Mouse (Mus musculus) embryonic facial prominence, embryonic 13.5 days (tissue): ENCODE measurements around the gene Ralgds. TPM values are rescaled to one million over a fixed set of nuclear protein-coding genes. Genes with fewer than 3 reads are reported as not detected.

ENCODE experiments used
- ATAC-seq: fragments of 200-750 bp; cut with Nextera tagmentation; 2 replicates; pipeline ENCODE4 v1.8.0; 2017; ENCODE audit warnings: low read depth; ENCODE audit not compliant: insufficient number of reproducible peaks, insufficient read depth, low FRiP score, low TSS enrichment
- H3K27ac ChIP-seq: fragments of 300-500 bp; sonication (generic); 2 replicates; pipeline ENCODE4 v1.5.1; 2015; ENCODE audit warnings: moderate library complexity, mild to moderate bottlenecking, inconsistent platforms
- H3K27me3 ChIP-seq: fragments of 300-500 bp; sonication (generic); 2 replicates; pipeline ENCODE4 v1.6.1; 2015; ENCODE audit warnings: mild to moderate bottlenecking, inconsistent platforms
- H3K36me3 ChIP-seq: fragments of 300-500 bp; sonication (generic); 2 replicates; pipeline ENCODE4 v1.6.1; 2015; ENCODE audit warnings: mild to moderate bottlenecking, inconsistent platforms
- H3K4me1 ChIP-seq: fragments of 300-500 bp; sonication (generic); 2 replicates; pipeline ENCODE4 v1.6.1; 2015; ENCODE audit warnings: inconsistent platforms
- H3K4me2 ChIP-seq: fragments of 300-500 bp; sonication (generic); 2 replicates; pipeline ENCODE4 v1.6.1; 2015; ENCODE audit warnings: moderate library complexity, mild to moderate bottlenecking, inconsistent platforms
- H3K4me3 ChIP-seq: fragments of 300-500 bp; sonication (generic); 2 replicates; pipeline ENCODE4 v1.5.1; 2015; ENCODE audit warnings: mild to moderate bottlenecking, inconsistent platforms
- H3K9ac ChIP-seq: fragments of 300-500 bp; sonication (generic); 2 replicates; pipeline ENCODE4 v1.6.1; 2015; ENCODE audit warnings: mild to moderate bottlenecking, inconsistent platforms
- H3K9me3 ChIP-seq: fragments of 300-500 bp; sonication (generic); 2 replicates; pipeline ENCODE4 v1.6.1; 2016; ENCODE audit warnings: inconsistent platforms
- WGBS: fragments of 180-500 bp; shearing (Covaris S2); methylation state at CpG from one replicate; pipeline ENCODE4 v1.1.7; 2015; ENCODE audit warnings: mixed read lengths; 5-methylcytosine and 5-hydroxymethylcytosine counted together
- polyA plus RNA-seq: library from polyadenylated mRNA; unstranded; fragments of >200 nt; fragmentation: Nextera tagmentation; extraction: Ambion mirVana; gene quantifications from 2 replicates; pipeline ENCODE4 v1.2.1, GENCODE M21; 2015

The Ralgds gene
- polyA plus RNA-seq, 1 experiment from 2014 or later, result 56.9 TPM

- Histone ChIP-seq H3K9me3 (no peaks in the 10 kb centered on the region), H3K36me3 (no peaks in the 10 kb centered on the region), H3K4me2 (no peak overlapping the region), H3K9ac (0 out of 2 replicates have a peak overlapping the region, but pooled peaks have one; percentile 27), H3K4me3 (no peak overlapping the region), H3K4me1 (0 out of 2 replicates have a peak, but pooled peaks cover 3% of the 10 kb centered on the region), H3K27me3 (peaks cover 11% of the 10 kb centered on the region; the same call in 1 of the 2 replicates), H3K27ac (no peak overlapping the region)
- ATAC-seq, result peak; percentile 32; the same call in 1 of the 2 replicates
- 70% methylated on average over 7 of the region's 7 CpGs for WGBS
Observed at GRCm38 (mm10) chr2:28597733-28598547, 85.0 kb downstream of the Ralgds start.

- Histone ChIP-seq H3K4me2 (no peak overlapping the region), H3K27ac (no peak overlapping the region), H3K27me3 (peaks cover 6% of the 10 kb centered on the region; the same call in 1 of the 2 replicates), H3K4me1 (0 out of 2 replicates have a peak, but pooled peaks cover 3% of the 10 kb centered on the region), H3K36me3 (no peaks in the 10 kb centered on the region), H3K9me3 (no peaks in the 10 kb centered on the region), H3K9ac (no peak overlapping the region), H3K4me3 (no peak overlapping the region)
- 61% methylated on average over 12 of the region's 12 CpGs for WGBS
- no peak for ATAC-seq
Observed at GRCm38 (mm10) chr2:28598692-28599568, 86.0 kb downstream of the Ralgds start.

- 74% methylated on average over 6 of the region's 6 CpGs for WGBS
Observed at GRCm38 (mm10) chr2:28599569-28599900, 86.6 kb downstream of the Ralgds start.

GRCm38 (mm10) chr2:28601720-28602590 is 89.0 kb downstream of the Ralgds start:
- Histone ChIP-seq H3K36me3 (no peaks in the 10 kb centered on the region), H3K9ac (no peak overlapping the region), H3K4me1 (0 out of 2 replicates have a peak, but pooled peaks cover 3% of the 10 kb centered on the region), H3K9me3 (no peaks in the 10 kb centered on the region), H3K4me3 (no peak overlapping the region), H3K27me3 (no peaks in the 10 kb centered on the region), H3K27ac (no peak overlapping the region), H3K4me2 (no peak overlapping the region)
- 66% methylated on average over 12 of the region's 12 CpGs for WGBS
- ATAC-seq, result no peak

More at GRCm38 (mm10) chr2:28599569-28599900, 86.6 kb downstream of the Ralgds start:
- H3K4me3 ChIP-seq, result no peak overlapping the region
- H3K27ac ChIP-seq, result no peak overlapping the region
- 0 out of 2 replicates have a peak, but pooled peaks cover 3% of the 10 kb centered on the region for H3K4me1 ChIP-seq
- H3K36me3 ChIP-seq, result no peaks in the 10 kb centered on the region
- H3K9ac ChIP-seq, result no peak overlapping the region
- H3K9me3 ChIP-seq, result no peaks in the 10 kb centered on the region
- H3K27me3 ChIP-seq, result 0 out of 2 replicates have a peak, but pooled peaks cover under 1% of the 10 kb centered on the region
- H3K4me2 ChIP-seq, result no peak overlapping the region
- no peak for ATAC-seq

Other genes starting within 250 kb of the Ralgds start
- gene Ppp1r26, start 66.3 kb upstream of the Ralgds start, polyA plus RNA-seq, result 7.5 TPM in 2 replicates
- 0.91 and 1.7 TPM in 2 replicates for gene 1700007K13Rik, start 46.8 kb upstream of the Ralgds start, polyA plus RNA-seq
- 57.4 and 61.5 TPM in 2 replicates for gene Mrps2, start 45.1 kb upstream of the Ralgds start, polyA plus RNA-seq
- 0.35 and 0.58 TPM in 2 replicates for gene Gbgt1, start 16.2 kb upstream of the Ralgds start, polyA plus RNA-seq
- 1.4 TPM in 1 of 2 replicates, not detected in the other for gene Gm10134, start 7.0 kb upstream of the Ralgds start, polyA plus RNA-seq
- gene Cel, start 50.3 kb downstream of the Ralgds start, polyA plus RNA-seq, result 0.17 TPM in 1 of 2 replicates, not detected in the other
- 50.4 and 51.6 TPM in 2 replicates for gene Gtf3c5, start 70.6 kb downstream of the Ralgds start, polyA plus RNA-seq
- gene Gfi1b, start 108.9 kb downstream of the Ralgds start, polyA plus RNA-seq, result 0.77 and 0.84 TPM in 2 replicates
- 23.7 and 23.9 TPM in 2 replicates for gene Tsc1, start 128.1 kb downstream of the Ralgds start, polyA plus RNA-seq
- 0.89 and 1.1 TPM in 2 replicates for gene Spaca9, start 186.6 kb downstream of the Ralgds start, polyA plus RNA-seq
- gene Ak8, start 187.0 kb downstream of the Ralgds start, polyA plus RNA-seq, result 0.77 and 0.90 TPM in 2 replicates